Mouse (Mus musculus) heart, adult 2 months (tissue): ENCODE results near the gene AC124502.3.

Experiments used
- CTCF ChIP-seq: fragments of 200-600 bp; IDR thresholded peaks from 2 replicates; pipeline ENCODE4 v1.8.1; 2022; ENCODE audit warnings: antibody characterized with exemption, mild to moderate bottlenecking, moderate library complexity
- POLR2A ChIP-seq: fragments of 200-500 bp; IDR thresholded peaks from 2 replicates; pipeline ENCODE4 v1.6.1; 2011; ENCODE audit warnings: mild to moderate bottlenecking, low read depth, low read length, control low read depth; ENCODE audit not compliant: insufficient read depth

DNA sequence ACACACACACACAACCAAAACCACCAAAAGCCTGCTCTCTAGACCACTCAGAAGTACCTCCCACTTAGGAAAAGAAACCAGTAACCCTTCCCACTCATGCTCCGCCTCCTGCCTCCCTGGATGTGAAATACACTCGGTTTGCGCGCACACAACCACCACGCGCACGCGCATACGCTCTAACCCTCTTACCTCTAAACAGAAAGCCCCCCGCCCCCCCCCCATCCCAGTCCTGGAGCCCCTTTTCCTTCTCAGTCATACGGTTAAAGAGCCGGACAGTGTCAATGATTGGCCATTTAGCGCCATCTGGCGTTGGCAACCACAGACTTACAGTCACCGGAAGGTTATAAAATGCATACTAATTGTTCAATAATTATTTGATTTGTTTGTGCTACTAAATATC lies 34.3 kb downstream of the AC124502.3 start:
- TF ChIP-seq POLR2A: no peak
- peak; percentile 75 for TF ChIP-seq CTCF
